Mouse (Mus musculus) lung, postnatal 14 days (tissue): ENCODE results near the gene Zfp180.
"Not testable (repeated sequence)": the region's sequence is repeated elsewhere in the genome, so short reads cannot be mapped to it uniquely, and the experiment has no call there.

ENCODE experiments used
- DNase-seq: peaks from one replicate; pipeline ENCODE4 v3.0.0; 2021

Gene Zfp180

DNA sequence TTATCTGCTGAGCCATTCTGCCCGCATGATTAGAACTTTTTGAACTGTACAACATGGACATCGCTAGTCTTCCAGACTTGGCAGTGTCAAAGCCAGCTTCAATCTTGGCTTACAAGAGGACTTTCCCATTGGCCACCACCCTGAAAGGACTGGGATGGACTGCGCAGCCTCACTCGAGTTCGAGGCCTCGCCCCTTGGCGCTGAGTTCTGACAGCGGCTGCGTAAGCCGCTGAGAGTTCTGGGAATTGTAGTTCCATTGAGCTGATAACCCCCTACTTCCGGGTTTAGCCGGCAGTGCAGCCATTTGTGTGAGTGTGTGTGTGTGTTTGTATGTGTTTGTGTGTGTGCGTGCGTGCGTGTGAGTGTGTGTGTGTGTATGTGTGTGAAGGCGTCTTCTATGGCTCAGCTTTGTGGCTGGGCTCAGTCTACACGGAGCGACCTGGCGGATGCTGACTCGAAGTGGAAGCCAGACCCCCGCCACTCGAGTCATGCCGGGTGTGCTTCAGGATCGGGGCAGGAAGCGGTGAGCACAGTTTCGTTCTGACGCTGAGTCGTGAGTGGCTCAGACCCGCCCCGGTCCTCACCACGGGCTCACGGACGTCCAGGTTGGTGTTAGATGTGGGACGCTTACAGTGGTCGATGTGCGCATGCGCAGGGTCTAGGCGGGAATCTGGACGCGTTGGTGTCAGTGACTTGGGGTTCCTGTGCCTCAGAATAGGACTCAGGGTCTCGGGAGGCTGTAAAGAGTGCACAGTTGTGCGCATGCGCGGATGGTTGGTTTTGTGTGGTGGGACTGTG is at the start of gene Zfp180:
TSS of gene Zfp180 (plus strand) at position 291 of the 798 bp plus-strand sequence.
- peak; percentile 95 for DNase-seq

DNA sequence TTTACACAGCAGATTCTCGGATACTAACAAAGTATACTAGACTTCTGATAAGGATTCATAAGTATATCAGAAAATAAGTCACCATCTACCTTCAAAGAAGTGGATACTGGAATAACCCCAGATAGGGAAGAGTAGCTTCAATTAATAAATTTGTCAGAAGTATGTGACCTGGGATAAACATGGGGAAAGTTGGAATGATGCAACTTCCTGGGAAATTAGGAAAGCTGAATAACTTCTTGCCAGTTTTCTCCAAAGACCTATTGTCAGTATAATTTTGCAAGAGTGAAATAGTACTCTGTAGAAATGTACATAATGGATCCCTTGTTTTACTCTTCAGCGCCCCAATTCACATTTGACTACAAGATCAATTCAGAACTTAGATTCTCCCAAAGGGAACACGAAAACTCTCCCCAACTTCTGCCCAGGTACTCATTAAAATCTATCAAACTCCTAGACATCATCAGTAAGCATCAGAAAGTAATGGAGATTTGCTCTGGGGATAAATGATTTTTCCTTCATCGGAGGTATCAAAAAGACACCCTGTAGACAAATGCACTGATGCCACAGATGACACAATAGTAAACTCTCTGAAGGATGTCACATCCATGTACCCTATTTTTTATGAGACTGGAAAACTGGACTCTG is 28.9 kb upstream of the Zfp180 start, which contains the start of gene Vmn1r183:
TSS of gene Vmn1r183 (plus strand) at position 595 of the 645 bp plus-strand sequence.
- no peak for DNase-seq

DNA sequence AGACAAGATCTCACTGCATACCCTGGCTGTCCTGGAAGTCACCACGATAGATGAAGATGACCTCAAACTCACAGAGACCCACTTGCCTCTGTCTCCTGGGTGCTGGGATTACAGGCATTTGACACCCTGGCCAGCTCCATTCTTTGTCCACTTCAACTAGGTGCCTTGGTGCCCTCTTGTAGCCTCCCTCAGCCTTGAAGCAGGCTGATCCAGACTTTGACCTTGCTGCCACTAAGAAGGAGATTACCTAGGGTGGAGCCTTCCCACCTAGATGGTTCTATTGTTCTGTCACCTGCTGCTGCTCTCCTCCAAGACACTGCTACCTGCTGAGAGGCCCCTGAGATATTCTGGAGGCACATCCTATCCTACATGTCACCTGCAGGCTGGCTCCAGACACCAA is 7.3 kb upstream of the Zfp180 start:
- not testable (repeated sequence) for DNase-seq

DNA sequence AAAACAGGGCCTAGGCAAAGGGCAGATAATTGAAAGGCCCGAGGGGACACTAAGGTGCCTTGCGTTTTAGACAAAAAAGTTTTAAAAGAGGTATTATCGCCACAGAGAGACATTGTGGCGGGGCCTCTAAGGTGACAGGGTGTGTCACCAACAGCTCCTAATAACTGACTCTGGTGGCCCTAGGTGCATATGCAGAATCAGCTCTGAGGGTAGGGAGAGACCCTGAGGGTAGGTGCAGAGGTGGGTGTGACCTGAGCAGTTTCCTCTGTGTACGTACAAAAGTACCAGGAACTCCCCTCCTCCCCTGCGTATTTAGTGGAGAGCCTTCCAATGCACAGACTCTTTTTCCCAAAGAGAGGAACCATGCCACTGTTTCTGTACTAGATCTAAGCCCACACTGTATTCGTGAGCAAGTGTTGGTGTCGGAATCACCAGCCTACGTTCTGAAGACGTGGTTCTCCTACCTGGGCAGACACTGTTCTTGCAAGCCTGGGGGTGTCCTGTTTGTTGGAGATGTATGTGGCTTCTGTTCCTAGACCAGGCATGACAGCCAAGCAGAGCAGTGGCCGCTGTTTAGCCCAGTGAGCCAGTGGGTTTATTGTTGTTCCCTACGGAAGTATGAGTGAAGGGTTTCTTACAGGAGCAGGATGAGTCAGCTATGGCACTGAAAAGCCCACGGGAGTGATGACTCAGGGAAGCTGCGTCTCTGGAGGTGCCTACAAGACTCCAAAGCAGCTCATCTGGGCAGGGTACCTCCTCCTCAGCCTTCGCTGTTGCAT is 922 bp downstream of the Zfp180 start:
- DNase-seq = no peak

DNA sequence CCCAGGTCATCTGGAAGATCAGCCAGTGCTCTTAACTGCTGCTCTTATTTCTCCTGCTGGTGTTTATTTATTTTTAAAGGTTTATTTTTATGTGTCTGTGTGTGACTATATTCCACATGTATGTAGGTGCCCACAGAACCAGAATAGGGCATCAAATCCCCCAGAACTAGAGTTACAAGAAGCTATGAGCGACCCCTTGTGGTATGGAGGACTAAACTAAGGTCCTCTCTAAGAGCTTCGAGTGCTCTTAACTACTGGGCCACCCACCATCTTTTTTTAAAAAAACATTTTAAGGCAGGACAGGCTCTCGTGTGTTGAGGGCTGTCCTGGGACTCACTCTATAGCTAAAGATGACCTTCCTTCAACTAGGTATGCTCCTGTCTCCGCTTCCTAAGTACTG is 5.1 kb downstream of the Zfp180 start:
- no peak for DNase-seq

DNA sequence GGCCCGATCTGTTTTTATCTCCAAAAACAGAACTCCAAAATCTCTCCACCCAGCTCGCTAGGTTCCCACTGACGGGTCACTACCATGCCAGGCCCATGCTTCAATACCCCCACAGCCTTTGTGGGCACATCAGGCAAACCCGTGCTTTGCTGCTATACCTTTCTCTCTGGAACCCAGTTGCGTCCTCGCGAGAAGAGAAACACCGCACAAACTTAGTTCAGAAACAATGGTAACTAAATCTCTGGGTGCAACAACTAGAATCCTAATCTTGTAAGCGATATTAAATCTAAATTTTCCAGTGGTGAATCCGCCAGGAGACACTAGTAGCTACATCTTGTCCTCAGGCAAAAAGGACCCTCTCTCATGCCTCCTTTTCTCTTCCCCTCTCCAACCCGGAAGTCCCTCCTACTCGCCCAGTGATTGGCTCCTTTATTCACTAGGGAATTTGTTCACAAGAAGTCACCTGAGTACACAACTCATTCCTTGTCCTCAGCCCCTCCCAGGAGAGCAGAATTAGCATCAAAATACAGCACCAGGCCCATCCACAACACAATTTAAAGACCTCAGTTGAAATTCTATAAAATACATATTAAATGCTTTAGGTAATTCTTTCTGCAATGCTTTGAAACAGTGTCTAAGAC is 5.9 kb downstream of the Zfp180 start:
- no peak for DNase-seq

DNA sequence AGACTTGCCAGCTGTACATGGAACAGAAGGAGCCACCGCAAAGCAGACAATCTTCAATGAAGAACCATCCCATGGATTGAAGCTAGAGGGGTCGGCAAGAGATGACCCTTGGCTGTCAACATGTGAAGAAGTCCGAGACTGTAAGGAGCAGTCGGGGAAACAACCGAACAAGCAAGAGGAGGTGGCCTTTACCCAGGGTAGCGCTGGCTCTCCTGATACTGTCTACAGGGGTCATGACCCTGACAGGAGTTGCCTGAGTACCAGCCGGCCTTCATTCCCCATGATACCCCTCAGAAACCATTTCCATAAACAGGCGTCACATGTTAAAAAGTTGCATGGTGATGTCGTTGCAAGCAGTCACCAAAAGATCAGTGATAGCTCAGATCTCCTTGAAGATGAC is 22.7 kb downstream of the Zfp180 start:
- no peak for DNase-seq

DNA sequence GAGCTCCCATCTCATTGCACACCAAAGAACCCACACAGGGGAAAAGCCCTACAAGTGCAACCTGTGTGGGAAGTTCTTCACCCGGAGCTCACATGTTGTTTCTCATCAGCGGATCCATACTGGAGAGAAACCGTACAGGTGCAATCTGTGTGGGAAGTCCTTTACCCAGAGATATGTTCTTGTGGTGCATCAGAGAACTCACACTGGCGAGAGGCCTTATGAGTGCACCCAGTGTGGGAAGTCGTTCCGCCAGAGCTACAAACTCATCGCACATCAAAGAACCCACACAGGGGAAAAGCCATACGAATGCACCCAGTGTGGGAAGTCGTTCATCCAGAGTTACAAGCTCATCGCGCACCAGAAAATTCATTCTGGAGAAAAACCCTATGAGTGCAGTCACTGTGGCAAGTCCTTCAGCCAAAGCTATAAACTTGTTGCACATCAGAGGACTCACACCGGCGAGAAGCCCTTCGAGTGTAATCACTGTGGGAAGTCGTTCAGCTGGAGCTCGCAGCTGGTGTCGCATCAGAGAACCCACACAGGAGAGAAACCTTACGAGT is 23.5 kb downstream of the Zfp180 start:
- no peak for DNase-seq

DNA sequence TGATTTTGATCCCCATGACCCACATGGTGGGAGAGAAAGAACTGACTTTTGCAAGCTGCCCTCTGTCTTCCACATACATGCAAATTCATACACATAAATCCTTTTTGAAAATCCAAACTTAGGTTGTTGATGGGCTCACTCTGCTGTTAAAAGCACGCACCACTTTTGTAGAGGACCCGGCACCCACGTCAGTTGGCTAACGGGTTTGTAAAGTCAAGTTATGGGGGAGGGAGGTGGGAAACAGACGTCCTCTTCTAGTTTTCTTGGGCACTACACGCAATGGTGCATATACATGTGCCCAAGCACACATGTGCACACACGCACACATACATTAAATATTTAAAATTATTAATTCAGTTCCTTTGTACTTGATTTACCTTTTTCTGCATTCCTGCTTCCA is 29.1 kb downstream of the Zfp180 start:
- DNase-seq = no peak

DNA sequence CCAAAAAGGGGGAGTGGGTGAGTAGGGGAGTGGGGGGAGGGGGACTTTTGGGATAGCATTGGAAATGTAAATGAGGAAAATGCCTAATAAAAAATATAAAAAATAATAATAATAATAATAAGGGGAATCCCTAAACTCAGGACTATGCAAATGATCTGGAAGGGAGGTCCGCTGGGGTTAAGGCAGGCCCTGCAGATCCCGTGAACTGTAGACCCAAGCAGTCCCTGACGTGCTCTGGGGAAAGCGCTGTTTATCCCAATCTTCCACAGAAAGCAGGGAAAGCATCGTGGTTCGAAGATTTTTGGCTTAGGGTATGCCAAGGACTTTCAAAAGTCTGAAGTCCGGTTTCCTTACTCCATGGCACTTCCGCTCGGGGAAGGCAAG is 30.0 kb downstream of the Zfp180 start:
- DNase-seq = no peak

DNA sequence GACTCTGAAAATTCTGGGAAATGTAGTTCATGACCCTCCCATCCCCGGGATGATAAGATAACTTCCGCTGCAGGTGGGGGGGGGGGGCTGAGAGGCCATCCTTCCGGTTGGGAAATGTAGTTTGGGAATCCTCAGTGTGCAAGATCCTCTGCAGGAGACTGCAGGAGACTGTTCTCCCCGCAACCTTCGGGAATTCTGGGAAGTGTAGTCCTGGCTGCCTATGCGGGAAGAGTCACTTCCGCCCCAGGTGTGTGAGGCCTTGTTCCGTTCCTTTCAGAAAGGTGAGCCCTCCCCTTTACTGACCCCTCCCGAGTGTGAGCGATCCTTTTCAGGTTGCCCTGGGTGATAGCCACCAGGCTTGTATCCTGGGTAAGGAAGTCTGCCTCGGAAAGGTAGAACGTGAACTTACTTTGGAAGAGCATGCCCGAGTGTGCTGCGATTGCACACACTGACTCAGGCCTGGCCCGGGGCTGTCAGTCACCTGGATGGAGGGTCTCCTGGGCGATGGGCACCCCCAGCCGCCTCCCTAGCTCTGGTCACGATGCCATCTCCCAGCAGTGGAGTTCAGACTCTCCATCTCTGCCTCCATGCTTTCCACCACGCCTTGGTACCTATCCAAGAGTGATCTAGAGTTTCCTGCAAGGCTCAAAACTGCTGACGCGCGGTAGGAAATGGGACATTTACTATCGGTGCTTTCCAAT is 30.6 kb downstream of the Zfp180 start, which contains the start of gene Zfp112:
TSS of gene Zfp112 (plus strand) at position 159 of the 701 bp plus-strand sequence.
- DNase-seq = peak; percentile 76

DNA sequence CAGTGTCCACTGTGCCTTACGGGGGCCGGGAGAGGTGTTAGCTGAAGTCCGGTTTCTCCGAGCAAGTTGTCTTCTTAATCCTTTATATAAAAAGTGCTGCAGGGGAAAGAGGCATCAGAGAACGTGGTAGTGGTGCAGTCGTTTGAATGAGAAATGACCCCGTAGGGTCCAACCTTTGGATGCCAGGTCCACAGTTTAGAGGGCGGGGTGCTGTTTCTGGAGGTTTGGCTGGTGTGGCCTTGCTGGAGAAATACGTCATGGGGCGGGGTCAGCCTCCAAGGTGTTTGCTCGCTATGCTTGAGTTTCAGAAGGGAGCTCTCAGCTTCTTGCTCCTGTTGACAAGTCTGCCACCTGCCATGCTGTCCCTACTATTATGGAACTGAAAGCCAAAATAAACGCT is 31.3 kb downstream of the Zfp180 start:
- peak; percentile 66 for DNase-seq

DNA sequence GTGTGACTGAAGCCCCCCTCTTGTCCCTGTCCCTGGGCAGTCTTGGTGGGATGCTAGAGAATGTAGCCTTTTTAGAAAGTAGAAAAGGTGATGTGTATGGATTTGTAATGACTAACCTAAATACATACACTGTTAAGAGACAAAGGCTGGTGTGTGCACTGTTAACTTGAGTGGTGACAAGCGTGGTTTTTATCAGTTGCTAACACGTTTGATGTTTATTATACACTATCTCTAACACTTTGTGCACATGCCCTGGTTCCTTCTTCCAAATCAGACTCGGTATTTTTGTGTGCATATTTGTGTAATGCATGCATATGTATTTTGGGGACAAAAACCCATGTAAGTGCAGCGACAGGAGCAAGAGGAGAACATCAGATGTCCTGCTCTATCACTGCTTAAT is 34.9 kb downstream of the Zfp180 start:
- DNase-seq = no peak

DNA sequence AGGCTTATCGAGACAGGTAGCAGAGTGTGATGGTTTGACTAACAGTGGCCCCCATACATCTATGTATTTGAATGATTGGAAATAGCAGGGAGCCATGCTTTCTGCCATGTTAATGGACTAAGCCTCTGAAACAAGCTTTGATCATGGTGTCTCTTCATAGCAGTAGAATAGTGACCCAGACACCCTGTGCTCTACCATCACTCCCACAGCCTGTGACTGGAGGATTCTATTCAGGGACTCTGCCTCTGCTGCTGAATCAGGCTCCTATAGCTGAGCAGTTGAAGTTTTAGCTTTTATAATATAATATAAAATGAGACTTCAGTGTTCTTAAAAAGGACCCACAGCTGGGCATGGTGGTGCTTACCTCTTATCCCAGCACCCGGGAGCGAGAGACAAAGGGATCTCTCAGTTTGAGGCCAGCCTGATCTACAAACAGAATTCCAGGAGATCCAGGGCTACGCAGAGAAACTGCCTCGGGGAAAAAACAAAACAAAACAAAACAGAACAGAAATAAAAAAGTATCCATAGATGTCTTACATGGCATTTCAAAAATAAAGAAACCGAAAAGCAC is 51.8 kb downstream of the Zfp180 start:
- DNase-seq = no peak

DNA sequence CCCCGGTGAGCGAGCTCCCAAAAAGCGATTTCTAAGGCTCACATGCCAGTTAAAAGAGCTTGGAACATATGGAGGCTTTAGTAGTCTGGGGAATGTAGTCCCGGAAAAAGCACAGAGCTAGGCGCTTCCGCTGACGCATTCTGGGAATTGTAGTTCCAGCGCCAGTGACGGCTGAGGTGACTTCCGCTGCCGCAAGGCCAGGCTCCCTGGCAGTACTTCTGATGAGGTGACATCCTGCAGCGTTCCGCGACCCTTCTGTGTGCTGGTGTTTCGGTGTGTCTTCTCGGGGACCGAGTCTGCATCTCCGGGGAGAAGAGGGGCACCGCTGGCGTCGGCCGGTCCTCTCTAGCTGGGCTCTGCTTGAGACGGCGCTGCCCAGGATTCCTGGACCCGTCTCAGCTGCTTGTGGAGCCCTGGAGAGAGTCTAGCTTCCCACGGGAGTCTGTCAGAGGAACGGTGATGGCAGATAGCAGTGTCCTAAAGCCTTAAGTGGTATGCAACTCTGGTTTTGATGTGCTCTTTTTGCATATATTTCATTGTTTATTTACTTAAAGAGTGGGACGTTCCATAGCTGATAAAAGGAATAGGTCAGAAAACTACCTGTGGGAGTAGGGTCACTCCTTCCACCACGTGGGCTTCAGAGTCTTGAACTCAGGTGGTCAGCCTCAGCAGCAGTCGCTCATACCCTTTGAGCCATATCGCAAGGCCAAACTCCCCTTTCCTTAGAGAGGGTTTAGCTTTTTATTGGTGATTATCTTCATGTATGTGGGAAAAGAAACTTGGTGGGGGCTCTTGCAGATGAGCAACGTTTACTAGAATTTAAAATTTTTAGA is 52.5 kb downstream of the Zfp180 start, which contains the start of gene Zfp235:
TSS of gene Zfp235 (plus strand) at position 174 of the 833 bp plus-strand sequence.
- peak; percentile 83 for DNase-seq

DNA sequence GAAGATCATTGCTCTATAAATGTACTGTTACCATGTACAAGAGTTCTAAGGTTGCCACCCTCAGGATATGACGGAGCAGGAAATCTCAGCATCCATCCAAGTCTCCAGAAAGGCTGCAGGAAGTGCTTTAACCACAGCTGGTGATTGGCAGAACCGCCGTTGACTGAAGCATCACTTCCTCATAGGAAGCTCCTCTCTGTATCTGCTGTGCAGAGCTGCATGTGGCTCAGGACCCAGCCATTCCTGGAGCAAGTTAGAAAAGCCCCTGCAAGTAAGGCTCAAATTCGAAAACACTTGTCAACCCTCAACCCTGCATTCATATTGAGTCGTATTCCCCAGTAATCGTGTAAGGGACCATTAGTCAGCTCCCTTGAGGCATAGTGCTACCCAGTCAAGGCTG is 60.8 kb downstream of the Zfp180 start:
- no peak for DNase-seq

DNA sequence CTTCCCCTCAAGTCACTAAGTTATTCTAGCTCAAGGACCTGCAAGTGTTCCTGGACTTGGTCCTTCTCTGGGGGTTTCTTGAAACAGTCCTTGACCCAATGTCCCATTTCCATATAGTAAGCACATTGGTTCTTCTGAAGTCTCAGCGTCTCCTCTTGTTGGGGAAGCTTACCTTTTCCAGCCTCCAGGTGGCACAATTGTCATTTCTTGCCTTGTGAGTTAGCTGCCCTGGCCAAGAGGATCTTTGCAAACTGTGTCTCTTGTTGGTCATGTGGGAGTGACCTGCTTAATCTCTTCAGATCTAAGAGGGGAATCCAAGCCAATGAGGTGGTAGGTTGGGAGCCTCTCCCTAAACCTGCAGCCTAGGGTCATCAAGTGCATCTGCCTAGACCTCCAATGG is 71.5 kb downstream of the Zfp180 start:
- peak; percentile 9 for DNase-seq
